Mouse (Mus musculus): ENCODE measurements around the gene Mapk10. TPM values are rescaled to one million over a fixed set of nuclear protein-coding genes. Genes with fewer than 3 reads are reported as not detected.

Gene Mapk10
- polyA plus RNA-seq, 2 experiments: 0.48 to 0.60 TPM

DNA sequence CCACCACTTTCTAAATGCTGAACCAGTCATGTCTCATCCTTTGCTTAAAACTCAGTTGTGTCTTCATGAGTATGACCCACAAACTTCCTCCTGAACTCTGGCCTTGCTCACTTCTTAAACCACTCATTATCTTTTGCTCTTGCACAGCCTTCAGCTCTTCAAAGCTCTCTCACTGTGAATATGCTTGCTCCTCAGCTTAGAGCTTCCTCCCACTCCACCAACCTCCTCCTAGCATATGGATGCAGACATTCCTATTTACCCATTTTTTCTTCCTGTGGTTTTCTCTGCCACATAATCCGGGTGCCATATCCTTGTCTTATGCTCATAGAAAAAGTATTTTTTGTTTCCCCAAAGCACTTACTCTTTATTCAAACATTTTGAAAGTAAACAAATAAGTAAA is 26.9 kb downstream of the Mapk10 start:
- ATAC-seq (ENCODE audit: low FRiP score, low read depth) (no peak), DNase-seq (ENCODE audit: low spot score) (no peak)
- no peaks in the 10 kb centered on the region for H3K36me3 ChIP-seq (ENCODE audit: control insufficient read depth, insufficient read depth, low read length)
- 73% methylated on average over 1 of the region's 1 CpGs for WGBS
- H3K4me1 ChIP-seq (ENCODE audit: control insufficient read depth, insufficient read depth, low read length): no peaks in the 10 kb centered on the region
- H3K9me3 ChIP-seq (ENCODE audit: control insufficient read depth, low read length): no peaks in the 10 kb centered on the region
- no peak overlapping the region for H3K4me3 ChIP-seq (replicated peaks; ENCODE audit: low read length)
- no peak overlapping the region for H3K4me2 ChIP-seq (replicated peaks; ENCODE audit: low read depth, low read length, severe bottlenecking)
- no peak overlapping the region for H3K27ac ChIP-seq (replicated peaks; ENCODE audit: low read depth, low read length)
- no peak for TF ChIP-seq POLR2A (IDR thresholded peaks at IDR 0.05; ENCODE audit: borderline replicate concordance, extremely low read depth, insufficient read depth, insufficient read length)
- no peaks in the 10 kb centered on the region for H3K27me3 ChIP-seq (ENCODE audit: control insufficient read depth, insufficient read depth, low read length)
- no peak overlapping the region for H3K9ac ChIP-seq (ENCODE audit: low read depth, low read length, severe bottlenecking)

DNA sequence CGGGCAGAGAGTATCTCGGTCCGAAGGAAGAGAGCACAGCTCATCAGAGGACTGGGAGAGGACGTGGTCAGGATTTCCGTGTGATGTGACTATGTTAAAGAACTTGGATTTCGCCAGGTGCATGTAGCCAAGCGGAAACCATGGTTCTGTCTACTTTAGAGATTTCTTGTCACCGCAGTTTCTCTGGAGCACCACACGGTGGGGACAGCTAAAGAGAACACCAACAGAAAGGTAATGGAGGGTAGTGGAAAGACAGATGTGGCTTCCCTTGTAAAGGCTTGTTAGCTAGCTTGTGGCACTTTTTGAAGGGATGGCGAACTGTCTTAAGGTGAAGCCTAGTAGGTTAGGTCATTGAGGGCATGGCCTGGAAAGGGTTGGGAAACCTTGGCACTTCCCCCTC is 29.5 kb downstream of the Mapk10 start:
- H3K4me3 ChIP-seq (replicated peaks; ENCODE audit: low read length): no peak overlapping the region
- no peak overlapping the region for H3K27ac ChIP-seq (replicated peaks; ENCODE audit: low read depth, low read length)
- H3K4me2 ChIP-seq (replicated peaks; ENCODE audit: low read depth, low read length, severe bottlenecking): no peak overlapping the region
- no peak for DNase-seq (ENCODE audit: low spot score)
- 89% methylated on average over 10 of the region's 10 CpGs for WGBS
- no peak overlapping the region for H3K9ac ChIP-seq (ENCODE audit: low read depth, low read length, severe bottlenecking)
- H3K27me3 ChIP-seq (ENCODE audit: control insufficient read depth, insufficient read depth, low read length): no peaks in the 10 kb centered on the region
- no peak for ATAC-seq (ENCODE audit: low FRiP score, low read depth)
- H3K4me1 ChIP-seq (ENCODE audit: control insufficient read depth, insufficient read depth, low read length): no peaks in the 10 kb centered on the region
- H3K36me3 ChIP-seq (ENCODE audit: control insufficient read depth, insufficient read depth, low read length): no peaks in the 10 kb centered on the region
- TF ChIP-seq POLR2A (IDR thresholded peaks at IDR 0.05; ENCODE audit: borderline replicate concordance, extremely low read depth, insufficient read depth, insufficient read length): no peak
- no peaks in the 10 kb centered on the region for H3K9me3 ChIP-seq (ENCODE audit: control insufficient read depth, low read length)

DNA sequence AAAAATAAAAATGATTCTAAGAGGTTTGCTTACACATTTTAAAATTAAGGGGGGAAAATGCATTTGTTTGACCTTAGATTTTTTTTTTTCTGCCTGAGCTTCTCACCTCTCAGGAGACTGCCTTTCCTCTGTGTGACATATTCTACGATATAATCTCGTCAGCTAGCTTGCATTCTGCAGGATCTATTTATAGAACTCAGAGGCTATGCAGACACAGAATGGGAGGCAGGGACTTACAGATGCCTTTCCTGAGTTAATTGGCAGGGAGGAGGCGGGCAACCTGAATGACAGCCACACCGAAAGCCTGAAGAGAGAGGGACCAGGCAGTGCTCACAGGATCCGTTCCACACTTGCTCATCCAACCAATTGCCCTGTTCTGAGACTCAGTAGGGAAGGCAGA is 34.1 kb downstream of the Mapk10 start:
- no peak overlapping the region for H3K9ac ChIP-seq (ENCODE audit: low read depth, low read length, severe bottlenecking)
- ATAC-seq (ENCODE audit: low FRiP score, low read depth): no peak
- H3K9me3 ChIP-seq (ENCODE audit: control insufficient read depth, low read length): no peaks in the 10 kb centered on the region
- WGBS: 29% methylated on average over 5 of the region's 5 CpGs
- H3K36me3 ChIP-seq (ENCODE audit: control insufficient read depth, insufficient read depth, low read length): no peaks in the 10 kb centered on the region
- no peak overlapping the region for H3K27ac ChIP-seq (replicated peaks; ENCODE audit: low read depth, low read length)
- no peak overlapping the region for H3K4me2 ChIP-seq (replicated peaks; ENCODE audit: low read depth, low read length, severe bottlenecking)
- TF ChIP-seq POLR2A (IDR thresholded peaks at IDR 0.05; ENCODE audit: borderline replicate concordance, extremely low read depth, insufficient read depth, insufficient read length): no peak
- H3K4me1 ChIP-seq (ENCODE audit: control insufficient read depth, insufficient read depth, low read length): no peaks in the 10 kb centered on the region
- DNase-seq (ENCODE audit: low spot score): no peak
- H3K27me3 ChIP-seq (ENCODE audit: control insufficient read depth, insufficient read depth, low read length): no peaks in the 10 kb centered on the region
- no peak overlapping the region for H3K4me3 ChIP-seq (replicated peaks; ENCODE audit: low read length)

DNA sequence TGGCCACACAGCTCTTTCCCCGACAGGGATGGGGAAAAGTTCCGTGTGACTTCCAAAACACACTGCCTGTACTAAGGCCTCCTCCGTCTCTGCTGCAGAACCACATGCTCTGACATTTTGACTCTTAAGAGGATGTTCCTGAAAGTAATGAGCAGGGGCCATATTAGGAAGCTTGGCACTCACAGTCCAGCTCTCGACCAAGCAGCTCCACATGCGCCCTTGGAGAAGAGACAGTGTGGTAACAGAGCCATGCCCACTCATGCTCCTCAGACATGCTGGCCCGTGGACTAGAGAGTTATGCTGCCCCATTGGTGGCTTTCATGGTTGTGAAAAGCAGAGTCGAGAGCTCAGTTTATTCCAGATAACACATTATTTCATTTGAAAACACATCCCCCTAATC is 35.1 kb downstream of the Mapk10 start:
- no peaks in the 10 kb centered on the region for H3K9me3 ChIP-seq (ENCODE audit: control insufficient read depth, low read length)
- no peak overlapping the region for H3K4me2 ChIP-seq (replicated peaks; ENCODE audit: low read depth, low read length, severe bottlenecking)
- no peak for DNase-seq (ENCODE audit: low spot score)
- no peak for TF ChIP-seq POLR2A (IDR thresholded peaks at IDR 0.05; ENCODE audit: borderline replicate concordance, extremely low read depth, insufficient read depth, insufficient read length)
- no peak overlapping the region for H3K9ac ChIP-seq (ENCODE audit: low read depth, low read length, severe bottlenecking)
- no peak overlapping the region for H3K4me3 ChIP-seq (replicated peaks; ENCODE audit: low read length)
- no peaks in the 10 kb centered on the region for H3K4me1 ChIP-seq (ENCODE audit: control insufficient read depth, insufficient read depth, low read length)
- ATAC-seq (ENCODE audit: low FRiP score, low read depth): no peak
- 86% methylated on average over 7 of the region's 7 CpGs for WGBS
- no peak overlapping the region for H3K27ac ChIP-seq (replicated peaks; ENCODE audit: low read depth, low read length)
- H3K36me3 ChIP-seq (ENCODE audit: control insufficient read depth, insufficient read depth, low read length): no peaks in the 10 kb centered on the region
- no peaks in the 10 kb centered on the region for H3K27me3 ChIP-seq (ENCODE audit: control insufficient read depth, insufficient read depth, low read length)

DNA sequence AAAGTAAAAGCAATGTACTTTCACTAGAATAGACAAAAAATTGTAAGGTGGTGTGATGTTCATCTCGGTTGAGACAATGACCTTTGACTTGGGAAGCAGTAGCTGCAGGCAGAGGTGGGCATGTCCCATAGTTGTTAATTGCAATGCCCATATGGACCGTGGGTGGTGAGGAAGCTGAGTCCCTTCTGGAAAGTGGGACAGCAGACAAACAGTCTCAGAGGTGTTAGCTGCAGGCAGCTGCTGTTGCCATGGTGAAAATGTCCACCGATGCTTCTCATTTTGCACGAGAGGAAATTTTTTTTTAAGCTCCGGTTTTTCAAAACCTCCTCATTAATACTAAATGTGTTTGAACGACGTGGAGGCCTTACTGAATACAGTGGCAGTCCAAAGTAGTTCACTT is 36.5 kb downstream of the Mapk10 start:
- H3K27ac ChIP-seq (replicated peaks; ENCODE audit: low read depth, low read length): no peak overlapping the region
- 72% methylated on average over 7 of the region's 7 CpGs for WGBS
- H3K4me1 ChIP-seq (ENCODE audit: control insufficient read depth, insufficient read depth, low read length): no peaks in the 10 kb centered on the region
- no peaks in the 10 kb centered on the region for H3K36me3 ChIP-seq (ENCODE audit: control insufficient read depth, insufficient read depth, low read length)
- no peak overlapping the region for H3K4me2 ChIP-seq (replicated peaks; ENCODE audit: low read depth, low read length, severe bottlenecking)
- DNase-seq (ENCODE audit: low spot score) (no peak), ATAC-seq (ENCODE audit: low FRiP score, low read depth) (no peak)
- no peak overlapping the region for H3K4me3 ChIP-seq (replicated peaks; ENCODE audit: low read length)
- no peak overlapping the region for H3K9ac ChIP-seq (ENCODE audit: low read depth, low read length, severe bottlenecking)
- TF ChIP-seq POLR2A (IDR thresholded peaks at IDR 0.05; ENCODE audit: borderline replicate concordance, extremely low read depth, insufficient read depth, insufficient read length): no peak
- H3K9me3 ChIP-seq (ENCODE audit: control insufficient read depth, low read length): no peaks in the 10 kb centered on the region
- no peaks in the 10 kb centered on the region for H3K27me3 ChIP-seq (ENCODE audit: control insufficient read depth, insufficient read depth, low read length)

DNA sequence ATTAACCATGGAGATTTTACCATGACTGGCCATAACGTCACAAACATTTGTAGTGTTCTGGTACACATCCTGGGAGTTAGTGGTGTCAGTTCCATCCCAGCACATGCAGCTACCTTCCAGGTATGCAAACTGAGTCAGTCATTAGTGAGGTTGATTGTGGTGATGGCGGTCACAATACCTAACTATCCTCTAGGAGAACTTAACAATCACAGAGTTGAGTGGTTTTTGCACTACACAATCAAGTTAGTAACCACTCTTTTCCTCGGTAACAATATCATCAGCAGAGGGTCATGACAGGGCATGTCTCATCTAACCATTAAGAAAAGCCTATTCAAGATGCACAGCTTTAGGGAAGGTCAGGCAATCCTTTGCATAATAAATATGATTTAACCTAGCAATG is 39.9 kb downstream of the Mapk10 start:
- H3K4me2 ChIP-seq (replicated peaks; ENCODE audit: low read depth, low read length, severe bottlenecking): no peak overlapping the region
- no peaks in the 10 kb centered on the region for H3K4me1 ChIP-seq (ENCODE audit: control insufficient read depth, insufficient read depth, low read length)
- WGBS: 93% methylated on average over 3 of the region's 3 CpGs
- no peaks in the 10 kb centered on the region for H3K27me3 ChIP-seq (ENCODE audit: control insufficient read depth, insufficient read depth, low read length)
- DNase-seq (ENCODE audit: low spot score) (no peak), ATAC-seq (ENCODE audit: low FRiP score, low read depth) (no peak)
- TF ChIP-seq POLR2A (IDR thresholded peaks at IDR 0.05; ENCODE audit: borderline replicate concordance, extremely low read depth, insufficient read depth, insufficient read length): no peak
- H3K9ac ChIP-seq (ENCODE audit: low read depth, low read length, severe bottlenecking): no peak overlapping the region
- H3K36me3 ChIP-seq (ENCODE audit: control insufficient read depth, insufficient read depth, low read length): no peaks in the 10 kb centered on the region
- no peak overlapping the region for H3K27ac ChIP-seq (replicated peaks; ENCODE audit: low read depth, low read length)
- no peaks in the 10 kb centered on the region for H3K9me3 ChIP-seq (ENCODE audit: control insufficient read depth, low read length)
- no peak overlapping the region for H3K4me3 ChIP-seq (replicated peaks; ENCODE audit: low read length)

Data from limb, embryonic 14.5 days (tissue).